Mouse (Mus musculus) cortical plate, adult 2 months (tissue): ENCODE data around the gene Dok5.

Experiments used
- CTCF ChIP-seq: fragments of 200-500 bp; IDR thresholded peaks from 2 replicates; pipeline ENCODE4 v1.5.1; 2011; ENCODE audit warnings: mild to moderate bottlenecking, control low read depth, low read length; ENCODE audit not compliant: insufficient read depth; ENCODE audit errors: extremely low read depth
- POLR2A ChIP-seq: fragments of 200-500 bp; IDR thresholded peaks from 2 replicates; pipeline ENCODE4 v1.6.1; 2011; ENCODE audit warnings: mild to moderate bottlenecking, low read length, control low read depth; ENCODE audit not compliant: insufficient read depth; ENCODE audit errors: extremely low read depth

GRCm38 (mm10) chr2:170903367-170903766 is 171.8 kb downstream of the Dok5 start:
- TF ChIP-seq CTCF (no peak), POLR2A (no peak)
